Mouse (Mus musculus) embryonic facial prominence, embryonic 14.5 days (tissue): ENCODE measurements at regions not wholly inside any gene's neighbourhood (a gene's known extent, or its start where the extent isn't known, plus 50 kb on each side); places are given as distances from the start of the nearest gene placed in this dataset.

Source experiments
- ATAC-seq: fragments of 200-750 bp; cut with Nextera tagmentation; 2 replicates; pipeline ENCODE4 v1.8.0; 2017; ENCODE audit warnings: low read depth, moderate number of reproducible peaks, moderate TSS enrichment
- DNase-seq: peaks from one replicate; pipeline ENCODE4 v3.0.0-alpha.2; 2015; ENCODE audit warnings: low spot score
- H3K27ac ChIP-seq: fragments of 300-500 bp; sonication (generic); replicated peaks from 2 replicates; pipeline ENCODE4 v1.5.1; 2014; ENCODE audit warnings: low read depth, mild to moderate bottlenecking, low read length, moderate library complexity
- H3K27me3 ChIP-seq: fragments of 300-500 bp; sonication (generic); replicated peaks from 2 replicates; pipeline ENCODE4 v1.6.1; 2014; ENCODE audit warnings: low read length; ENCODE audit not compliant: control insufficient read depth, insufficient read depth
- H3K36me3 ChIP-seq: fragments of 300-500 bp; sonication (generic); 2 replicates; pipeline ENCODE4 v1.6.1; 2014; ENCODE audit warnings: low read length, mixed read lengths; ENCODE audit not compliant: control insufficient read depth, insufficient read depth
- H3K4me1 ChIP-seq: fragments of 300-500 bp; sonication (generic); 2 replicates; pipeline ENCODE4 v1.6.1; 2014; ENCODE audit warnings: antibody characterized with exemption, low read length; ENCODE audit not compliant: control insufficient read depth, insufficient read depth
- H3K4me2 ChIP-seq: fragments of 300-500 bp; sonication (generic); 2 replicates; pipeline ENCODE4 v1.6.1; 2014; ENCODE audit warnings: low read depth, mild to moderate bottlenecking, low read length, moderate library complexity, mixed read lengths
- H3K4me3 ChIP-seq: fragments of 300-500 bp; sonication (generic); 2 replicates; pipeline ENCODE4 v1.5.1; 2014; ENCODE audit warnings: low read depth, mild to moderate bottlenecking, low read length
- H3K9ac ChIP-seq: fragments of 300-500 bp; sonication (generic); 2 replicates; pipeline ENCODE4 v1.6.1; 2014; ENCODE audit warnings: low read depth, mild to moderate bottlenecking, low read length, moderate library complexity, mixed read lengths
- H3K9me3 ChIP-seq: fragments of 300-500 bp; sonication (generic); 2 replicates; pipeline ENCODE4 v1.6.1; 2016; ENCODE audit warnings: low read length; ENCODE audit not compliant: control insufficient read depth
- WGBS: fragments of 180-500 bp; shearing (Covaris S2); extraction: QIAGEN DNeasy Blood & Tissue Kit; methylation state at CpG from one replicate; pipeline ENCODE4 v1.1.7; 2014; 5-methylcytosine and 5-hydroxymethylcytosine counted together

DNA sequence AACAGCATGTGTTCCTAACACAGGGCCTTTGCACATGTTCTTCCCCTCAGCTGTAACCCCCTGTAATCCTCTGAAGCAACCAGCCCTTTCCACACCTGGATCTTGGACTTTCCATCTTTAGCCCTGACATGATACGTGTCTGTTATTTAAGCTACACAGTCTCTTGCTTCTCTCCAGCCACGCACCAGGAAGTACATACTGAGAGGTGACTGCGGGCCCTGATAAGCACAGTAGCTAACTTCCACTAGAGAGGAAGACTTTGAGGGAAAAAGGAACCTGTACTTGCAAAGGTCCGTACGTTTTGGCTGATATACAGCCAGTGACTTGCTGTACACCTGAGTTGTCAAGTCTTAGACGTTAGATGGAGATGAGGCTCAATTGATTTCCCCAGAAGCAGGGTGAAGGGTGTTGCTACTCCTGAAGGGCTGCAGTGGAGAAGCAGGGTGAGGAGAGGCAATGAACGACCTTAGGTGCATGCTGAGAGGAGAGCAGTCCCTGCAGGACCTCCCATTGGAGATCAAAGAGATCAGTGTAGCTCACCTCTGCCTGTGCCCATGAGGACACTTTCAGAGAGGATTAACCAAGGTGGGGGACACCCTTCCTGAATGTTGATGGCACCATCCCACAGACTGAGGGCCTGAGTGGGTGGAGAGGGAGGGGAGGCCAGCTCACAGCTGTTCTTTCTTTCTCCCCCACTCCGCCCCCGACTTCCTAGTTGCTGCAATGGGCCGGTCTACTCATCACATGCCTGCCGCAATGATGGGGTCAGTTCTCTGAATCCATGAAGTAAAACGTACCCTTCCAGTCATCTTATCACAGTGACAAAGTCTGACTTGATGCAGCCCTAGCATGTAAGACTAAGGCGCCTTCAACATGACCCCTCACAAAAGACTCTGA lies 88.1 kb downstream of the Tomm20 start:
- no peak overlapping the region for H3K4me3 ChIP-seq
- no peaks in the 10 kb centered on the region for H3K36me3 ChIP-seq
- peaks cover 5% of the 10 kb centered on the region; the same call in 1 of the 2 replicates for H3K4me1 ChIP-seq
- H3K27ac ChIP-seq, result no peak overlapping the region
- DNase-seq (no peak), ATAC-seq (no peak)
- 80% methylated on average over 13 of the region's 13 CpGs for WGBS
- H3K4me2 ChIP-seq, result no peak overlapping the region
- H3K27me3 ChIP-seq, result no peaks in the 10 kb centered on the region
- no peak overlapping the region for H3K9ac ChIP-seq
- H3K9me3 ChIP-seq, result no peaks in the 10 kb centered on the region

GRCm38 (mm10) chr8:126855914-126856313 lies 89.7 kb downstream of the Tomm20 start:
- H3K4me3 ChIP-seq, result no peak overlapping the region
- no peaks in the 10 kb centered on the region for H3K36me3 ChIP-seq
- no peaks in the 10 kb centered on the region for H3K9me3 ChIP-seq
- 50% methylated on average over 5 of the region's 5 CpGs for WGBS
- ATAC-seq (no peak), DNase-seq (no peak)
- H3K27me3 ChIP-seq, result no peaks in the 10 kb centered on the region
- no peak overlapping the region for H3K4me2 ChIP-seq
- H3K9ac ChIP-seq, result no peak overlapping the region
- H3K4me1 ChIP-seq, result peaks cover 3% of the 10 kb centered on the region; the same call in 1 of the 2 replicates
- no peak overlapping the region for H3K27ac ChIP-seq

DNA sequence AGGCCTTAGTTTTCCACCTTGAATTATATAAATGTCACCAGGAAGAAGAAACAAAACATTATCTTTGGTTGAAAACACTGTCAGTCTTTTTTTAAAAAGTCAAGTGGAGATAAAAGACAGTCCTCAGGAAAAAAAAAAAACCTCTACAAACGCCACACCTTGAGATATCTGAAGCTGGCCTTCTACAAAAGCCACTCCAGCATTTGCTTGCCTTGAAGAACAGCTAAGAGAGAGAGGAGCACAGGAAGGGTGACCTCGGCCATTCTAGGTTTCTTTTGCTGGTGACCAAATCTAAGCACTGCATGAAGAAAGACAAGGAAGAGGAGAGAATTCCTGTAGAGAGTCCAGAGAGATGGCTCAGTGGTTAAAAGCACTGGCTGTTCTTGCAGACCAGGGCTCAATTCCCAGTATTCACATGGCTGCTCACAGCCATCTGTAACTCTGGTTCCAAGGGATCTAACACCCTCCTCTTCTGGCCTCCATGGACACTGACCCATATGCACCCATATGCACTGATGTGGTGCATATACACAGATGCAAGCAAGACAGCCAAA lies 90.5 kb downstream of the Tomm20 start:
- no peak for DNase-seq
- 69% methylated on average over 2 of the region's 2 CpGs for WGBS
- Histone ChIP-seq H3K9ac (no peak overlapping the region), H3K9me3 (no peaks in the 10 kb centered on the region), H3K36me3 (no peaks in the 10 kb centered on the region), H3K4me3 (no peak overlapping the region), H3K27ac (no peak overlapping the region), H3K4me1 (peaks cover 3% of the 10 kb centered on the region; the same call in 1 of the 2 replicates), H3K27me3 (no peaks in the 10 kb centered on the region), H3K4me2 (no peak overlapping the region)
- no peak for ATAC-seq

DNA sequence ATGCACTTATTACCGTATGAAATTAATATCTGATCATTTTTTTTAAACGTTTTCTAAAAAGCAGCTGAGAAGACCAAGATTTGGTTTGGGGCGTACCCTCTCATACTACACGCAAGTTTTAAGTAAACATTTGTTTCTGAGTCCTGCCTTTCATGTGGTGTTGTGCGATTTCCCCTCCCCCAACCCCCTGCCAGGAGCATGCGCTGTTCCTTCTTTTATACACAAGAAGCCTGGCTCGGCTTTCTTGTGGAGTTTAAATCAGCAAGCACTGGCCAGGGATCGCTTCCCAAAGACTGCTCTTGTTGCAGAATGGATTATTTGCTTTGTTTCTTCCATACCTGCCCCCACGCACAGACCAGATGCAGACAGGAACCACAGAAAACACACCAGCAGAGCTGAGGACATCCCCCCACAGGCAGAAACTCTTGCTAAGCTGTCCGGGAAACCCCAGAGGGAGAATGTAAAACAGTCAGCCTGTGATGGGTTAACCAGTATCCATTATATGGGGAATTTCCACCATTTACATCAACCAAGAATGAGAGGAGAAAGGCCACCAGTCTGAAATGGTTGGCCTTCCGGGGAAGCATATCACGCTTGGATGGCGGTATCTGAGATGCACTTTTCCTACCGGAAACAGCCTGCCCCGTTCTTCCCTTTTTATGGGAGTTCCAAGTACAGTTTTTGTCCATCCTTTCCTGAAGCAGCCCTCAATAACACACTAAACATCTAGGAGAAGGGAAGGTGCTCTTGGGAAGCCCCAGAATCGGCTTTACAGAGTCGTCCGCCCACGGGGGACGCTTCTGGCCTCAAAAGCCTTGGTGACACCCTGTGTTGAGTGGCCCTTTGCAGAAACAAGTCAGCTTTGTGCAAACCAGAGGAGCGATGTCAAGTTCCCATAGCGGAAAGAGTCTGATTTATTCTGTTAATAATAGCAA lies 91.3 kb downstream of the Tomm20 start:
- peaks cover 3% of the 10 kb centered on the region; the same call in 1 of the 2 replicates for H3K4me1 ChIP-seq
- H3K4me2 ChIP-seq, result no peak overlapping the region
- ATAC-seq (no peak), DNase-seq (peak; percentile 55)
- H3K9me3 ChIP-seq, result no peaks in the 10 kb centered on the region
- H3K4me3 ChIP-seq, result no peak overlapping the region
- H3K36me3 ChIP-seq, result no peaks in the 10 kb centered on the region
- H3K27me3 ChIP-seq, result no peaks in the 10 kb centered on the region
- H3K27ac ChIP-seq, result 0 out of 2 replicates have a peak overlapping the region, but pooled peaks have one; percentile 3
- WGBS, result 67% methylated on average over 22 of the region's 22 CpGs
- H3K9ac ChIP-seq, result no peak overlapping the region

DNA sequence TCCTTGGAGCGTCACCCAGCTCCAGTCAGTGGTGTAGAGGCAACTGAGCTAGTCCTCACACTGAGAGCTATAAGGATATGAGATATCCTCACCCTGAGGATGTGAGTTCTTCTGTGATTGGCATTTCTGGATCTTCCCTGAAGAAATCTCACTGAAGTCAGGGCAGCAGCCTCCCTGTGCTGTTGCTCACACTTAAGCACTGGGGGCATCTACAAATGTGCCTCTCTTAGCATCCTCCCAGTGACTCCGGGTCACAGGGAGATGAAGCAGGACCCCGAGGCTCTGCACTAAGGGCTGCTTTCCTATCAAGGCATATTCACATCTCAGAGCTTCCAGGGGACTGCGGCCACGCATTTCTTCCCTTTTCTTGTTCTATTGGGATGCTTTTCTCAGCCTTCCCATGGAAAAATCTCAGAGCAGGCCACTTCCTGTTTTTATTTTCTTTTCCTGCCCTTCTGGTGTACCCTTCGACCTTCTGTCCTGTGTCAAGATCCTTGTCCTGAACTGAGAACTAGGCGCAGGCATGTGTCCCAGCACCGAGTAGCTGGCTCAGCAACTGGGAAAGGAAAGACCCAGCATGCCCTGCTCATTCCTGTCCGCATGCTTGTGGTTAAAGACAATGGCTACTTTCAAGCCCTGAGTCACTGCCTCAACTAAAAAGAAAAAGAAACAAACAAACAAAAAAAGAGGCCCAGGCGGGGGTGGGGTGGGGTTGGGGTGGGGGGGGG lies 92.8 kb downstream of the Tomm20 start:
- H3K9ac ChIP-seq, result no peak overlapping the region
- H3K9me3 ChIP-seq, result no peaks in the 10 kb centered on the region
- peaks cover 3% of the 10 kb centered on the region; the same call in 1 of the 2 replicates for H3K4me1 ChIP-seq
- peak; percentile 53; the same call in 1 of the 2 replicates for ATAC-seq
- 35% methylated on average over 10 of the region's 10 CpGs for WGBS
- no peaks in the 10 kb centered on the region for H3K36me3 ChIP-seq
- no peak overlapping the region for H3K4me2 ChIP-seq
- H3K4me3 ChIP-seq, result no peak overlapping the region
- DNase-seq, result peak; percentile 57
- peak overlapping the region; percentile 56; the same call in 1 of the 2 replicates for H3K27ac ChIP-seq
- H3K27me3 ChIP-seq, result no peaks in the 10 kb centered on the region

DNA sequence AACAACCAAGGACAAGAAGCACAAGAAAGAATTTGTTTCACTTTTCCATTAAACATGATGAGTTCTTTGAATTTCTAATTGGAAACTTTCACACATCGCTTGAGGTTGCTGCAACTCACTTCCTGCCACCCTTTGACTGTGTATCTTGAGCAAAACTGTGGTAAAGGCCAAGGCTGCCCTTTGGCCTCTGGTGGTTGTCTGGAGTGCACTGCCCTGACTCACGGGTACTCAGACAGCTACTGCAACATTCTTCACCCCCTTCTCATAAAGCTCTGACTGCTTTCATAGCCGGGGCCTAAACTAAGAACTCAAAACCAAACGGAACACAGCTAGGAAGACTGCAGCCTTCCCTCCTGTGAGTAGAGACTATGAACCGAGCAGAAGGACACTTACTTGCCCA lies 93.5 kb downstream of the Tomm20 start:
- no peaks in the 10 kb centered on the region for H3K36me3 ChIP-seq
- H3K9ac ChIP-seq, result no peak overlapping the region
- ATAC-seq, result no peak
- no peak overlapping the region for H3K4me2 ChIP-seq
- no peaks in the 10 kb centered on the region for H3K27me3 ChIP-seq
- no peak overlapping the region for H3K4me3 ChIP-seq
- no peaks in the 10 kb centered on the region for H3K9me3 ChIP-seq
- 54% methylated on average over 5 of the region's 5 CpGs for WGBS
- no peak for DNase-seq
- peaks cover 3% of the 10 kb centered on the region; the same call in 1 of the 2 replicates for H3K4me1 ChIP-seq
- H3K27ac ChIP-seq, result no peak overlapping the region

DNA sequence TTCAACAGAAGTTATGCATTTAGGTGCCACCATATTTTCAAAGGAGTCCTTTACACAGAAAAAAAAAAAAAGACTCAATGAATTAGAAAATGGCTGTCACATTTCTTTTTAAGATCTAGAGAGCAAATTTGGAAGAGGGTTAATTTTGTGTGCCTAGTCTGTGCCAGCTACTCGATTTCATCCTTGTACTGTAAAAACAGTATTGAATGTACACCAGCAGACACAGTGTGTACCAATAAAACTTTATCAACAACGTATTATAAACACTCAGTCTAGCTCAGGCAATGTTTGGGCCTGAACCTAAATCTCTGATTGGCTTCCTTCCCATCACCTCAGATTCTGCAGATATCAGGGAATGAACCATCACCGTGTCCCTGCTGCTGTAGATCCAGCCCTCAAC lies 93.9 kb downstream of the Tomm20 start:
- WGBS, result 82% methylated on average over 3 of the region's 3 CpGs
- no peaks in the 10 kb centered on the region for H3K36me3 ChIP-seq
- no peak overlapping the region for H3K4me2 ChIP-seq
- ATAC-seq (no peak), DNase-seq (no peak)
- no peak overlapping the region for H3K27ac ChIP-seq
- no peak overlapping the region for H3K9ac ChIP-seq
- no peaks in the 10 kb centered on the region for H3K9me3 ChIP-seq
- H3K4me3 ChIP-seq, result no peak overlapping the region
- H3K27me3 ChIP-seq, result no peaks in the 10 kb centered on the region
- peaks cover 3% of the 10 kb centered on the region; the same call in 1 of the 2 replicates for H3K4me1 ChIP-seq

- no peak for DNase-seq
- Histone ChIP-seq H3K4me1 (peaks cover 3% of the 10 kb centered on the region; the same call in 1 of the 2 replicates), H3K27ac (no peak overlapping the region), H3K36me3 (no peaks in the 10 kb centered on the region), H3K9me3 (no peaks in the 10 kb centered on the region), H3K9ac (no peak overlapping the region), H3K27me3 (no peaks in the 10 kb centered on the region), H3K4me3 (no peak overlapping the region), H3K4me2 (no peak overlapping the region)
- WGBS, result 30% methylated on average over 1 of the region's 1 CpGs
- ATAC-seq, result no peak
Measured at GRCm38 (mm10) chr8:126850189-126850535, 95.5 kb downstream of the Tomm20 start.
